Mouse (Mus musculus) erythroblast, embryonic 14.5 days (primary cell): ENCODE results near the gene Cebpzos.

Experiments
- GATA1 ChIP-seq: IDR thresholded peaks from 2 replicates; pipeline ENCODE4 v1.6.1; 2012; ENCODE audit warnings: low read length, inconsistent platforms, mixed read lengths
- TAL1 ChIP-seq: IDR thresholded peaks from 3 replicates; pipeline ENCODE4 v1.6.1; 2012; ENCODE audit warnings: low read length, inconsistent platforms, mixed read lengths

DNA sequence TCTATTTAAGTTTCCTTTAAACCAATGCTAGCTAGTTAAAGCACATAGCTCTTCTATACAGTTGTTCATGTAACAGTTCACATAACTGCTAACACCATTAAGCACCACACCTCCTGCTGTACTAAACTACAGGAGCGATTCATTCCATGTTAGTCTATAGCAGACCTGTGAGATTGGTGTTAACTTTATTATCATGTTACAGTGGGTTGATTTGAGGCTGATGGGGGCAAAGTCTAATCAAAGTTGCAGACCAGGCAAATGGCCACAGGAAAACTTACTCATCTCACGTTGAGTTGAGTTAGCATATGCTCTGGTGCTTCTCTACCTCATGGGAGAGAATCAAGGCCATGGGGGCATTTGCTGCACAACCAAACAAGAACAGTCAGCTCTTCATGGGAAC lies 6.9 kb upstream of the Cebpzos start:
- TF ChIP-seq TAL1 (no peak), GATA1 (no peak)
